Mouse (Mus musculus) spleen, adult 2 months (tissue): Measurements from ENCODE around the gene Gmnn. TPM values are rescaled to one million over a fixed set of nuclear protein-coding genes. Genes with fewer than 3 reads are reported as not detected.

Experiments used
- DNase-seq, 2 experiments: peaks; one replicate each; pipeline versions ENCODE4 v3.0.0 to v3.0.0-alpha.2; 2012 to 2021; ENCODE audit warnings: low spot score in 2 of 2, low read depth in 1 of 2
- H3K27ac ChIP-seq: fragments of 200-500 bp; 2 replicates; pipeline ENCODE4 v1.5.1; 2012; ENCODE audit warnings: low read length, inconsistent platforms; ENCODE audit not compliant: insufficient read depth
- H3K27me3 ChIP-seq: fragments of 200-500 bp; 2 replicates; pipeline ENCODE4 v1.6.1; 2012; ENCODE audit warnings: mild to moderate bottlenecking, moderate library complexity, low read length, inconsistent platforms; ENCODE audit not compliant: control insufficient read depth, insufficient read depth
- H3K36me3 ChIP-seq: fragments of 200-500 bp; 2 replicates; pipeline ENCODE4 v1.6.1; 2012; ENCODE audit warnings: mild to moderate bottlenecking, low read length, inconsistent platforms; ENCODE audit not compliant: control insufficient read depth, insufficient read depth
- H3K4me1 ChIP-seq: fragments of 200-500 bp; 2 replicates; pipeline ENCODE4 v1.6.1; 2011; ENCODE audit warnings: inconsistent platforms; ENCODE audit not compliant: control insufficient read depth, insufficient read depth, insufficient read length
- H3K4me3 ChIP-seq: fragments of 200-500 bp; 2 replicates; pipeline ENCODE4 v1.5.1; 2011; ENCODE audit warnings: mild to moderate bottlenecking, inconsistent platforms; ENCODE audit not compliant: insufficient read depth, insufficient read length; ENCODE audit errors: extremely low read depth
- CTCF ChIP-seq: fragments of 200-500 bp; IDR thresholded peaks from 2 replicates; pipeline ENCODE4 v1.5.1; 2011; ENCODE audit warnings: mild to moderate bottlenecking, inconsistent platforms; ENCODE audit not compliant: insufficient read depth, insufficient read length, insufficient replicate concordance; ENCODE audit errors: extremely low read depth
- POLR2A ChIP-seq: fragments of 200-500 bp; IDR thresholded peaks from 2 replicates; pipeline ENCODE4 v1.6.1; 2011; ENCODE audit warnings: low read depth, low read length, inconsistent platforms
- WGBS: fragments of 180-500 bp; shearing (Covaris S2); methylation state at CpG from one replicate; pipeline ENCODE4 v1.1.7; 2018; 5-methylcytosine and 5-hydroxymethylcytosine counted together
- polyA plus RNA-seq: library from polyadenylated mRNA; depleted of rRNA; stranded (reverse); fragments of >200 nt; gene quantifications from 2 replicates; pipeline ENCODE4 v1.2.3, GENCODE M21; 2012; rRNA removed

The Gmnn gene
- polyA plus RNA-seq, result 1.7 and 2.7 TPM in 2 replicates

GRCm38 (mm10) chr13:24761403-24762227 lies at the start of gene Gmnn:
Gene Gmnn, minus strand, starts transcription at chr13:24761923.
- Histone ChIP-seq H3K27ac (peak within 1 kb of the TSS; percentile 65), H3K4me3 (peak within 1 kb of the TSS; percentile 95), H3K27me3 (no peaks in the 10 kb centered on the region), H3K36me3 (0 out of 2 replicates have a peak, but pooled peaks cover 1% of the 10 kb centered on the region), H3K4me1 (peaks cover 2% of the 10 kb centered on the region; the same call in 1 of the 2 replicates)
- DNase-seq, result peak; percentile 68 to 91
- no peak for TF ChIP-seq CTCF
- TF ChIP-seq POLR2A, result peak; percentile 26; the same call in 1 of the 2 replicates
- under 1% methylated on average over 78 of the region's 79 CpGs for WGBS

GRCm38 (mm10) chr13:24806079-24806478 lies 44.4 kb upstream of the Gmnn start:
- H3K4me1 ChIP-seq, result no peaks in the 10 kb centered on the region; the same call in 1 of the 2 replicates
- DNase-seq, result no peak
- peaks cover 31% of the 10 kb centered on the region for H3K36me3 ChIP-seq
- no peak overlapping the region for H3K27ac ChIP-seq
- no peak overlapping the region for H3K4me3 ChIP-seq
- no peaks in the 10 kb centered on the region for H3K27me3 ChIP-seq
- TF ChIP-seq CTCF (no peak), POLR2A (no peak)

- Histone ChIP-seq H3K27ac (no peak overlapping the region), H3K27me3 (no peaks in the 10 kb centered on the region), H3K36me3 (peaks cover 13% of the 10 kb centered on the region), H3K4me3 (no peak overlapping the region; the same call in 1 of the 2 replicates), H3K4me1 (no peaks in the 10 kb centered on the region; the same call in 1 of the 2 replicates)
- DNase-seq, result no peak
- 5% methylated on average over 2 of the region's 2 CpGs for WGBS
- no peak for TF ChIP-seq POLR2A
- no peak for TF ChIP-seq CTCF
Observed at GRCm38 (mm10) chr13:24803196-24803595, 41.5 kb upstream of the Gmnn start.

GRCm38 (mm10) chr13:24802131-24802691 lies 40.5 kb upstream of the Gmnn start:
- Histone ChIP-seq H3K4me3 (peak overlapping the region; percentile 82), H3K4me1 (no peaks in the 10 kb centered on the region; the same call in 1 of the 2 replicates), H3K27me3 (no peaks in the 10 kb centered on the region), H3K27ac (peak overlapping the region; percentile 24), H3K36me3 (peaks cover 10% of the 10 kb centered on the region)
- TF ChIP-seq POLR2A, result no peak
- TF ChIP-seq CTCF, result no peak
- whole genome bisulfite sequencing, result under 1% methylated on average over 26 of the region's 26 CpGs
- peak in 1 of 2 experiments; percentile 32 for DNase-seq

- under 1% methylated on average over 66 of the region's 74 CpGs for WGBS
- Histone ChIP-seq H3K27me3 (no peaks in the 10 kb centered on the region), H3K4me1 (no peaks in the 10 kb centered on the region; the same call in 1 of the 2 replicates), H3K36me3 (peaks cover 6% of the 10 kb centered on the region), H3K4me3 (peak within 1 kb of the TSS; percentile 82), H3K27ac (peak within 1 kb of the TSS; percentile 98)
- peak in 1 of 2 experiments; percentile 33 for DNase-seq
- TF ChIP-seq POLR2A (no peak), CTCF (no peak)
Observed at GRCm38 (mm10) chr13:24801308-24801921, 39.7 kb upstream of the Gmnn start, which contains the start of gene BC005537. Gene BC005537, plus strand, starts transcription at chr13:24801657.

- WGBS, result under 1% methylated on average over 42 of the region's 42 CpGs
- Histone ChIP-seq H3K4me1 (no peaks in the 10 kb centered on the region; the same call in 1 of the 2 replicates), H3K36me3 (peaks cover 6% of the 10 kb centered on the region), H3K27ac (peak overlapping the region; percentile 98), H3K27me3 (no peaks in the 10 kb centered on the region), H3K4me3 (peak overlapping the region; percentile 82)
- DNase-seq, result peak; percentile 96 to 97
- TF ChIP-seq CTCF (no peak), POLR2A (peak; percentile 99)
Observed at GRCm38 (mm10) chr13:24800674-24801307, 39.1 kb upstream of the Gmnn start.
